Mouse (Mus musculus): ENCODE data around the gene Bmpr1b.

The Bmpr1b gene

DNA sequence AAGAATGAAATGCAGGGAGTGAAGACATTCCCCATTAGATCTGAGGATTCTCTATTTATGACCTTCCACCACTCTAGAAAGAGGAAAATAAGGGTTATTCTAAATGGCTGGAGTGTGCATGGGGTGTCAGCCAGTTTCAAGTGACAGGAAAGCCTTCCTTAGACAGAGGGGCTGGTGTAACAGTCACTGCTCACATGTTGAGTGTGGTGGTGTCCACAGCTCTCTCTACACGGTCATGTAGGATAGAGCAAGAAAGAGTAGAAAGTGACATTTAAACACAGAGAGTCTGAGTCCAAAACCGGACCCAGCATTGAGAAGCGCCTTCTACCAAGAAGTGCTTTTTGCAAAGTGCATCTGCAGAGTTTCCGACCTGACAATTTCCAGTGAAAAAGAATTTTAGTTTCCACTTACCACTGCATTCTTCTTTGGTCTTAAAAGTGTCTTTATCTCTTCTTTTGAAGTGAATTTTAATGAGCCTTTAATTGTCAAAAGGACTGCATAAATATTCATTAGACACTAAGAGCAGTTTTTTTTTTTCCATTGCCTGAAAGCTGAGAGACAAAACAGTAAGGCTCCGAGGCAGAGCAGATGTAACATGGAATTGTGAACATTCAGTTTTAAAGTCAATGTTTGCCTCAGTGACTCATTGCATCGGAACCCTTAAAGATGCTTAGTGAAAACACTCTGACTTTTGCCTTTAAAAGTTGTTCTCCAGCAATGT is 263.2 kb downstream of the Bmpr1b start:
- no peak for DNase-seq (ENCODE audit: low spot score in 2 of 2)

DNA sequence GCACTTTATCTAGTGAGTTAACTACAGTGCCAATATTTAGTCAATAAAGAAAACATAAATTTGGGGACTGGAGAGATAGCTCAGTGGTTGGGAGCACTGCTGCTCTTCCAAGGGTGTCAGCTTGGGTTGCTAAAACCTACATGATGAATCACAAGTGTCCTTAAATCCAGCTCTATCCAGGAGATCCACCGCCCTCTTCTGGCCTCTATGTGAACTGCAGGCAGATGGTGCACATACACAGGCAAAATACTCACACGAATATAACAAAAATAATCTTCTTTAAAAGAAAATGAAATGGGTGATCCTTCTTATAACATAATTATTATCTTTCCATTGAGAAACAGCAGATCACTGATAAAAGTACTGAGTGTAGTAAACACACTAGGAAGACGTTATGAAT is 268.9 kb downstream of the Bmpr1b start:
- no peak for DNase-seq (ENCODE audit: low spot score in 2 of 2)

DNA sequence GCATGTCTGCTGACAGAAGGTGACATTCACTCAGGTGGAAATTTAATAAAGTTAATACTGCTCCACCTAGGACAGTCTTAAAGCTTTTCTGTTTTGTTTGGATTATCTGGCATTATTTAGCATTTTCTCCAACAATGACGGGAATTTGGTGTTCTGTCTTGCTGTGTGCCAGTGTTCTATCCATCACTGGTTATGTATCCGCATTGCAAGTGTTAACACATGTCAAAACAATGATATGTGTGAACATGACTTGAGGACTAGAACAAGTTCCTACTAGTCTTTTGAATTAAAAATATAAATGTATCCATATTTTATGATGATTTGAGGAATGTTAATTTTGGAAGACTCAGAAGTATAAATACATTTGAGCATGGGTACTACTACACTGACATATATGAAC is 269.7 kb downstream of the Bmpr1b start:
- DNase-seq (ENCODE audit: low spot score in 2 of 2), result no peak

DNA sequence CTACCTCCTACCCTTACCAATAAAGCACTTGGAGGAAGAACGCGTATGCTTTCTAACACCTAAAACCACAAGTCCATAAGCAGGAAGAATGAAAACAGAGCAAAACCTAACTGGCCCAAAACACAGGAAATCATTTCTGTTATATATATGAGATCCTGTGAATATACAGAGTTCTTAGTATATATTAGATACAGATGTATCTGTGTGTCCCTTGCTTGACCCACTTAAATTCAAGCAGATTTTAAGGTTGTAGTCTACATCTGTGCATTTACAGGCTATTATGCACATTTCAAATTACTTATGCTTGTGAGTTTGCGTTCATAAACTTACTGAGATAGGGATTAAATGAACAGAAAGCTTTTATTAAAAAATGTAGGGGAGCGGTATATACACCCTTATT is 271.5 kb downstream of the Bmpr1b start:
- no peak for DNase-seq (ENCODE audit: low spot score in 2 of 2)

DNA sequence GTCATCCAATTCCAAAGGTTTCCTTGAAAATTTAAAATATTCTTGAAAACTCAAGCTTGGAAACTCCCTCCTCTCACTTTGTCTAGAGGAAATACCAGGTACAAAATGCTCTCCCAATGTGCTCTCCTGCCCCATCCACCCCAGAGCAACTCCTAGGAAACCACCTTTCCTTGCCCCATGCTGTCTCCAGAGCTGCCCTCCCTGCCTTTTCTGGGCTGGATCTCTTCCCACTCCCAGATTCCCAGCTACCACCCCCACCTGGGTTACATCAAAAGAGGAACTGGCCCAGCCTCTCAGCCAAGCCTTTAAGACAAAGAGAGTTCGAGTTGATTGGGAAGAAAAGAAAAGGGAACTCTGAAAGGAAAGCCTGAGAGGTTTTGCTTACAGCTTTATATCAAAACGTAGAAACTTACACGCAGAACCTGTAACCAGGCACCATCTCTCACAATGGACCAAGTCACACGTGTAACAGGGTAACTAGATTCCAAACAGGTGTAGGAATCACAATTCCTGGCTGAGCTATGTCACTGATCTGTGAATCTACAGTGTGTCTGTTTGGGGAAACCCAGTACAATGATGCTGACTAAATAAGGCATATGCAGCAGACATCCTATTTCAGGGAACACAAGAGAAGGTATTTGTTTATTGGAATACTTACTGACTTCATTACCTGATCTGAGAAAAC is 272.2 kb downstream of the Bmpr1b start:
- DNase-seq (ENCODE audit: low spot score in 2 of 2), result no peak

DNA sequence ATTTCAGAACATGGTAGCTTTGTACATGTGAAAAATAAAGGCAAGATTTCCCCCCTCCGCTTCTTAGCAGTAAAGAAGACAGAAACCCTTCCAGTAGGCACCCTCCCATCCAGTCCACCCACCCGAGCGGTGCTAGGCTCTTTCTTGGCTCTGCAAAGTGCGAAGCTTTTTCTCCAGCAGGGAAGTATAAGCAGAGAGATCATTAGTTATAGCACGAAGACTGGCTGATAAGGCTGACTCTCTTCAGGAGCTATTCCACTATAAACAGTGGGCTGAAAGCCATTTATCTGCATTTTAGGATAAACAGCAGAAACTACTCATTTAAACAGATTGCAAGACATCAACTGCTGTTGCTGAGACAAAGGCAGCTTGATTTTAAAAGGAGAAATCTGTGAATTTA is 274.1 kb downstream of the Bmpr1b start:
- DNase-seq (ENCODE audit: low spot score in 2 of 2), result no peak

DNA sequence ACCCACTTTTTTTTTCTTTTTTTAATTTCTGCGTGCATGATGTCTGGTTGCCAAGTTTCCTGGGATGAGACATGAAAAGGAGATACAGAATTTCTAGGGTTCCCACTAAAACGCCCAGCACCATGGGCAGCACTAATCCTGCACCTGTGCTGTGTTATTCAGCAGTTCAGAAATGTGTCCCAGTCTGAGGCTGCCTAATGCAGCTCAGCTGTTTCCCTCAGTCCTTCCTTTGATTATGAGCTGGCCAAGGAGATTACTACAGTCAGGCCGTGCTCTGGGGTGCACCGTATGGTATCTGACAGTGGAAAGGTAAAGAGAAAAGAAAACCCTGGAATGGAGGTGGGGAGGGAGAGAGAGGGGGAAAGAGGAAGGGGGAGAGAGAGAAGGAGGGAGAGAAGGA is 278.6 kb downstream of the Bmpr1b start:
- DNase-seq (ENCODE audit: low spot score in 2 of 2), result no peak

DNA sequence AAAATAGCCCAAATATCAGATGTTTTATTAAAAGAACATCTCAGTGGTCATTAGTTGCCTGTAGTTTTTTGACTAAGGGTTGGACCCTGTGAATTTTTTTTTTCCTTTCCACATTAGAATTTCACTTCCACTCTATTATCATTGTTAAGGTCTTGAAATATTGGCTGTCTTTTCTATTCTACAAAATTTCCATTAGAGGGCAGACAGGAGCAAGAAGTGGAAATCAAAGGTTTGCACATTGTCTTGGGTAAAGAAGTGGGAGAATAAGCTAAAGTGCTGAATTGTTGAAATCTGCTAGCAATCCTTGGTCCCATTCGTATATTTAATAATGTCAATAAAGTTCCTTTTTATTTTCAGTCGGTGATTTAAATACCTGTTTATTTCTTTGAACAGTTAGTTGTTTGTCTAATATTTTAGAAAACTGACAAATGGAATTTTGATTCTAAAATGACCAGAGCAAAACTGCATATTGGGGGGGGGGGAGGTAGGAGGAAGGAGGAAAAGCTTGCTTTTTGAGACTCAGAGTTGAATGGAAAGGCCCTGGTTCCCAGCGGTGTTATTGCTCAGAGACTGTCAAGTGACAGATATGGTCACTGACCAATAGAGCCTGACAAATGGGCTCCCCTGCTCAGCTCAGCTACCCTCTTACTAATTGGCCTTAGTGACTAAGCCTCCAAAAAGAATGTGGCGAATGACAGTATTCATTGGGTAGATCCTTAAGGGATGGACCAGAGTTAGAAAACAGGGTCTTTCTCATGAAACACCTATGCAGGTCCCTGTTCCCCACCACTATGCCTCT is 281.6 kb downstream of the Bmpr1b start:
- no peak for DNase-seq (ENCODE audit: low spot score in 2 of 2)

DNA sequence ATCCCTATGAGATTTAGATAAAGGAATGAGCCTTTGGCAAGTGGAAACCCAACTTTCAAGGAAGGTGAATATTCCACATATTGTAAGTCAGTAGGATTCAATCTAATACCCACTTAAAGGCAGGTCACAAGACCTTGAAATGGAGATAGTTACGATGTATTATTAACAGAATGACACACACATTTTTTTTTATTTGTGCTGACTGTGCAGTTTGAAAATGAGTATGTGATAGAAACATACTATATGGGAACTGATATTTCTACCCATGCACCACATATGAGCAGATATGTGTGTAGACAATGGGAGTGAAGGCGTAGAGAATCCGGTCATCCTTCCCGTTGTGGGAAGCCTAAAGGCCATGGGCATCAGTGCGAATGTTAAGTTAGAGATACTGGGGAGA is 285.0 kb downstream of the Bmpr1b start:
- no peak for DNase-seq (ENCODE audit: low spot score in 2 of 2)

DNA sequence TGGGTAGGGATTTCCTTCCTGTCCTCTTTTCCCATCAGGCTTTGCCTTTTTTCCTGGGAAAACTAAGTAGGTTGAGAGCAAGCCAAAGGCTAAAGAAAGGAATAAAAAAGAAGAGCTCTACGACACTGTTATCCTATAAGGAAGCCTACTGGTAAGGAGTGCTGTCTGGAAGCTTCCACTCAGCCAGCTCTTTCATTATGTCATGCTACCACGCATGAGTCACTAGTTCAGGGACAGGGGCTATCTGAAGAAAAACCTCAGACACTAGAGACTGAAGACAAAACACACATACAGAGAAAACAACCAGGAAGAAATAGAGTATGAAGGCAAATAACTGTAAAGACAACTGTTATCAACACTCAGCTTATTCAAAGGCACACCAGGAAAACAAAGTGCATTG is 286.7 kb downstream of the Bmpr1b start:
- no peak for DNase-seq (ENCODE audit: low spot score in 2 of 2)

DNA sequence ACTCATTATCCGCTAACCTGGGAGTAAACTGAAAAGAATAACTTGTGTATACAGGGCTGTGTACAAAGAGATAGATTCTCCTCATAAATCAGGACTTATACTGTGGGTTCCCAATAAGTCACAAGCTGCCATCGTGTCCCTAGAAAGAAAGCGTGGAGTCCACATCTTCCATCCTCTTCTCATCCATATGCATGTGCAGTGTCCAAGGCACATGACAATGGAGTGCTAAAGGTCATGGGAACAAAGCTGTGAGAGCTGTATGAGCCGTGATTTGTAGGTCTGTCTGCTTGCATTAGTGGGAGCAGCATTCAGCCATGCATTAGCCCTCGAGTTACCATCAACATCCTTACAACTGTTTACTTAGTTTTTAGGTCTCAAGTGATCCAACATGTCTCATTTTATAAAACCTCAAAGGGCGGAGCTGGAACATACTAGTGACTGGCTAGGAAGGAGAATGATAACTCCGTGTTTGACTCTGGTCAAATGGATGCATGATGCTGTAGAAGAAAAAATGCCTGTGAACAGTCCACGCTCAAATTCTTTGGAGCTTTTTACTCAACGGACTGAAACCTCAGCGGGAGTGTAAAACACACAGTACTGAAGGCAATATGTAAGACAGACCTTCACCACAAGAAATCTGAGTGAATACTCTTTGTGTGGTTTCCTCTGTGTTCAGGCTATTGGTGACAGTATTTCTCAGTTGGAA is 296.7 kb downstream of the Bmpr1b start:
- no peak for DNase-seq (ENCODE audit: low spot score in 2 of 2)

DNA sequence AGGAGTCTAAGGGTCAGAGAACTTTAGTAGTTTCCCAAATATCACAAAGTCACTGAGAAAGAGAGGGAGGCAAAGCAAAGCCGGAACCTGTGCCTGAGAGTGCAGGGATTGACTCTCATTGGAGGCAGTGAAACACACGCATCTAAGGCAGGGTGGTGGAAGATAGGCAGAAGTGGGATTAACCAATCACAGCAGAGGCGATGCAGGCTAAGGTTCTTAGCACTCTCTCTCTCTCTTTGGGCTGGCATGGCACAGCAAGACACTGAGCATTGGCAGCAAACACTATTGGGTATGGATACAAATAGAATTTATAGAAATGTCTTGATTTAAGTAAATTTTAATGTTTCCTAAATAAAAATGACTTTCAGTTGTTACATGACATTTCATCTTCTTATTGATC is 297.4 kb downstream of the Bmpr1b start:
- DNase-seq (ENCODE audit: low spot score in 2 of 2), result no peak

DNA sequence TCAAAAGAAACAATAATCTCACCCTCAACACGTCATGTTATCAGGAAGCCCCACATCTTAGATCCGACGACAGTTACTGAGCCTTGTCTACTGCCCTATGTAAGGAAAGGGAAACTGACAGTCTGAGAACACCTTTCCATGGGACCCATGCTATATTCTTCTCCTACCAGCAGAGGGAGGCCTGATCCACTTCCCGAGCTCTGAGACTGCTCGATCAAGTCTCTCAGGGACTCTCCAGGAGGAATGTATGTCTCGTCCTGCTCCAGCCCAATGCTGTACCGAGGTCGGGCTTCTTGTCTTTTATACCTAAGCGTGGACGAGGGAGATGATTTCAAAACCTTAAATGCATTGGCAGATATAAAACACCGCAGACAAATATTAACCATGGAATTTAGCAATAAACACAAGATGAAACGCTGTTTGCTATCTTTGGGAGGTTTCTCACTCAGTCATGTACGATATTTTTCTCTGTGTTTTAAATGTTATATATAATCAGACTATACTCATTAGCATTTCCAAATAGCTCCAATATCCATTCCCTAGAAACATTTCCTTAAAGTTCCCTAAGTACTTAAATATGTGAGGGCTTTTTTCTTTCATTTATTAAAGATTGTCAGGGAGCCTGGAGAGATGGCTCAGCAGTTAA is 306.3 kb downstream of the Bmpr1b start:
- DNase-seq (ENCODE audit: low spot score in 2 of 2), result no peak

DNA sequence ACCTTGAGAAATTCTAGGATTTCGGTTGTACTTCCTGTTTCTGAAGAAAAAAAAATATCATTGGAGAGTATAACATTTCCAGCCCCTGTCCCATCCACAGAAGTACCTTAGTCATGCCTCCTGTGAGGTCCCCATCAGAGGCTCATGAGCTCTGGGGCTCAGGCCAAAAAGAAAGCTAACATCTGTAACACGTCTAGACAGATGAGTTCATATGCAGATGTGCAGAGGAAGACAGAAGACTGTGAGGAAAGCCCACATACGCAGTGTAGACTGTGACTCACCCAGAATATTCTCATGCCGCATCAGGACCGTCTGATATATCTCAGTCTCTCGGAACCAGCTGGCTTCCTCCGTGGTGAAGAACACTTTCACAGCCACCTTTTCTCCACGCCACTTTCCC is 312.1 kb downstream of the Bmpr1b start:
- no peak for DNase-seq (ENCODE audit: low spot score in 2 of 2)

DNA sequence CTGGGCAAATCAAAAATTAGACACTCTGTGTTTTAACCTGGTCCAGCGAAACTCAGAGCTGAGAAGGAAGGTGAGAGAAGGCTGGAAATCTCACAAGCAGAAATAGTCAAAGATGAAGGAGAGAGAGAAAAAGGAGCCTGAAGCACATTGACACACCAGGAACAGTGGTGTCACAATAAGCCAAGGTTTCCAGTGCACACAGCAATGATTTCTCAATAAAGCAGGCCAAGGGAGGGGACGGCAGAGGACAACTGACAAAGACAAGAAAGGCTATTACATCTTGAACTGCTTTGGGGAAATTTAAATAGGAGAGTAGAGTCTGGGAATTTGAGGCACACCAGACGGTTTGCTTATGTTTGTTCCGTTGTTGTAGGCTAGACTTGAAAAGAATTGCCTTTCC is 314.9 kb downstream of the Bmpr1b start:
- DNase-seq (ENCODE audit: low spot score in 2 of 2), result no peak

DNA sequence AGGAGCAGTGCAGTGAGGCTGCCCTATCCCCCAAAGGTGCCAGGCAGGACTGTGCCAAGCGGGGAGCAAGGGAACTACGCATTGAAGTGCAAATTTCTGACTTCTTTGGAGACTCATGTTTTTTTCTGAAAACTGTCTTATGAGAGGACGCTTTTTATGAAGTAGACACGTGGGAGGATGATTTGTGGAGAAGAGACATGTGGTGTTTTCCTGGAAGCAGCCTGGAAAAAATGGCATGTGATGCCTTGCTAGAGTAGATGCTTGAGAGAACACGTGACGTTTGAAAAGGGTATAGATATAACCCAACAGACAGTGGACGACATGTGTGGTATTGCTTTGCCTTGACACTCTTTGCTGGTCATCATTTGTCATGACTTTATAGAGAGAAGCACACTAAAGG is 319.1 kb downstream of the Bmpr1b start:
- no peak for DNase-seq (ENCODE audit: low spot score in 2 of 2)

DNA sequence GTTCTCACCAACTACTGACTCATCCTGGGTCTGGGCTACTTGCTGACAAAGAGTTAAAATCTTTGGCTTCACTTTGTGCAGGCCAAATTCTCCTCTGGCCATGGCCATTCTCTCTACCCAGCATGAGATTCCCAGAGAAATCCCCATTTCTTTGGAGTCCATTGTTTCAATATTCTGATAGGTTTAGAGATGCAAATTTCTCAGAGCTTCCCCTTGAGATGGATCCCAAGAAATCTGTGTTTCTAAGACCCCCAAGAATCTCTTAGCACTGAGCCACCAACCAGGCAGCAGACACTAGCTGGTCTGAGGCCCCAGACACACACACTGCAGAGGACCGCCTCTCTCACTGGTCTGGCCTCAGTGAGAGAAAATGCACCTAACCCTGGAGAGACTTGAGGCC is 320.0 kb downstream of the Bmpr1b start:
- no peak for DNase-seq (ENCODE audit: low spot score in 2 of 2)

DNA sequence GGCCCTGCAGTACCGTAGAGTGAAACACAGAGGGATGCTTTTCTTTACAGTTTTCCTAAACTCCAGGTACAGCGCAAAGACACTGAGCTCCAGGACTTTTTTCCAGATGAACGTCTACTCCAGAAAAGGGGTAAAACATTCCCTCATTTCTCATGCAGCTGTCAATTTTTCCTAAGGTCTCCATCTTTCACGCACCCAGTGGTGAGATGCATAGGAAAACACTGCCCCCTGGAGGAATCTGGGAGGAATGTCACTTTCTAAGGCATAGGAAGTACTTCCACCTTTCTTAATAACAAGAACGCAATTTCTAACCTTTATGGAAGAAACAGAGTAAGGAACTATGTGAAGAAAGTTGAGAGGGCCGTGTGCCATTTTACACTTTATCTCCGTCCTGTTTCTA is 330.4 kb downstream of the Bmpr1b start:
- DNase-seq (ENCODE audit: low spot score in 2 of 2), result no peak

DNA sequence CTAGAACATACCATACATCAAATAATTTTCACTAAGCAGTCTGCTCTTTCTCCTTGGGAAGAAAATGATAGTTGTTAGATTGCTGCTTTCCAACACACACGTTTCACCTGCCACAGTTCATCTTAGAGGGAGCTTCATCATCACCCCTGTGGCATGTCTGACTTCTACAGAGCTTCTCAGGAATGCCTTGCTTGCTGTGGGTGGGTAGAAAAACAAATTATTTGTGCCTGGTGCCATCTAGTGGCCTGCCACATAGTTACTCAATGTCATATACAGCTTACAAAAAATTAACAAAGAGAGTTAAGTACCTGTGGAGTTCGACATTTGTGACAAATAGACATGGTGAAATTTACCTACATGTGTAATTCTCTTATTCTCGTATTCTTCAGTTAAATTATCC is 338.1 kb downstream of the Bmpr1b start:
- DNase-seq (ENCODE audit: low spot score in 2 of 2), result no peak

DNA sequence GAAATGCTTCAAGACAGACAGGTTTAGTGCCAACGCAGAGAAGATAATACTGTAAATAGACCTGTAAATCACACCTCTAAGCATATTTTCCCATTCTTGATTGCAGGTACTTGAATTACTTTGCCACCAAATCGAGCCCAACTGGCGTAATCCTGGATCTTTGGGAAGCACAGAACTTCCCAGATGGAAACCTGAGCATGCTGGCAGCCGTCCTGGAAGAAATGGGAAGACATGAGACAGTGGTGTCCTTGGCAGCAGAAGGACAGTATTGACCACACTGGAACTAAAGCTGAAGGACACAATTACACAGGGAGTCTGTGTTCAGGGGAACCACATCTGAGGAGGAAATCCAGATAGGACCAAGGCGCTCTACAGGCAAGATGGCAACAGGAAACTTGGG is 340.9 kb downstream of the Bmpr1b start:
- no peak for DNase-seq (ENCODE audit: low spot score in 2 of 2)

DNA sequence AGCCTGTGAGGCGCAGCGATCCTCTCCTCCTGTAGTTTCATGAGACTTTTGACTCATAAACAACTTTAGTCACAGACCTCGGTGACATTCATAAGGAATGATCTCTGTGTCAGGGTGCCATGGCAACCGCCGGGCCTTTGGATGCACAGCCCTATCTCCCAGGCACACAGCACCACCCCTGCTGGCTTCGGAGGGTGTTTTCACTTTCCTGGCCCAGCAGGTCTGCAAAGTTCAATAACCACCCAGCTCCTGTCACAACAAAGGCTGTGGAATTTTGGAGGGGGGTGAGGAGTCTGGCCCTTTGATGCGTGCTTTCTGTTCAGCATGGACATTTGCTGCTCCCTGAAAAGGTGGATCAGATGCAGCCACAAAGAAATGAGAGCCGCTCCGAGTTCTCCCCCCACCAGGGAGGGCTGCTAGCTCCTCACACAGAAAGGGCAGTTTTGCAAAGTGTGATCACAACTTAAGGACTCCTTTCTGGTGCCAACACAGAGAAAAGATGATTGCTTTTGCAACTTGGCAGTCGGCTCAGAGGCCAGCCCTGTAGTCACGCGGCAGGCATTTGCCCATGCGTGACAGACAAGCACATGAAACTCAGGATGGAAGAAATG is 349.8 kb downstream of the Bmpr1b start:
- DNase-seq (ENCODE audit: low spot score in 2 of 2), result no peak
